Mouse (Mus musculus): Measurements from ENCODE around the gene Parvb.

- TF ChIP-seq CTCF (IDR thresholded peaks at IDR 0.05; ENCODE audit: low read depth, low read length) (no peak), GATA1 (IDR thresholded peaks at IDR 0.05; ENCODE audit: borderline replicate concordance, low read length) (no peak)
Measured at GRCm38 (mm10) chr15:84351915-84352844, 120.3 kb downstream of the Parvb start.

All from G1E (cell line).